Mouse (Mus musculus) intestine, embryonic 15.5 days (tissue): ENCODE data around the gene Asb2. TPM values are rescaled to one million over a fixed set of nuclear protein-coding genes. Genes with fewer than 3 reads are reported as not detected.

Experiments
- ATAC-seq: fragments of 200-750 bp; cut with Nextera tagmentation; 2 replicates; pipeline ENCODE4 v1.8.0; 2017; ENCODE audit warnings: moderate TSS enrichment, moderate library complexity
- H3K27ac ChIP-seq: fragments of 300-500 bp; sonication (generic); 2 replicates; pipeline ENCODE4 v1.5.1; 2015; ENCODE audit warnings: mild to moderate bottlenecking, inconsistent platforms
- H3K27me3 ChIP-seq: fragments of 300-500 bp; sonication (generic); replicated peaks from 2 replicates; pipeline ENCODE4 v1.6.1; 2015; ENCODE audit warnings: inconsistent platforms
- H3K36me3 ChIP-seq: fragments of 300-500 bp; sonication (generic); 2 replicates; pipeline ENCODE4 v1.6.1; 2015; ENCODE audit warnings: inconsistent platforms
- H3K4me1 ChIP-seq: fragments of 300-500 bp; sonication (generic); replicated peaks from 2 replicates; pipeline ENCODE4 v1.6.1; 2015; ENCODE audit warnings: inconsistent platforms
- H3K4me2 ChIP-seq: fragments of 300-500 bp; sonication (generic); replicated peaks from 2 replicates; pipeline ENCODE4 v1.6.1; 2015; ENCODE audit warnings: mild to moderate bottlenecking, inconsistent platforms
- H3K4me3 ChIP-seq: fragments of 300-500 bp; sonication (generic); replicated peaks from 2 replicates; pipeline ENCODE4 v1.5.1; 2015; ENCODE audit warnings: inconsistent platforms
- H3K9ac ChIP-seq: fragments of 300-500 bp; sonication (generic); 2 replicates; pipeline ENCODE4 v1.6.1; 2015; ENCODE audit warnings: inconsistent platforms
- H3K9me3 ChIP-seq: fragments of 300-500 bp; sonication (generic); 2 replicates; pipeline ENCODE4 v1.6.1; 2016; ENCODE audit warnings: inconsistent platforms
- WGBS: fragments of 180-500 bp; shearing (Covaris S2); methylation state at CpG from one replicate; pipeline ENCODE4 v1.1.7; 2015; 5-methylcytosine and 5-hydroxymethylcytosine counted together
- polyA plus RNA-seq: library from polyadenylated mRNA; unstranded; fragments of >200 nt; fragmentation: Nextera tagmentation; extraction: Ambion mirVana; gene quantifications from 2 replicates; pipeline ENCODE4 v1.2.1, GENCODE M21; 2015

Asb2 gene
- polyA plus RNA-seq, 1 experiment from 2014 or later = 16.5 TPM

DNA sequence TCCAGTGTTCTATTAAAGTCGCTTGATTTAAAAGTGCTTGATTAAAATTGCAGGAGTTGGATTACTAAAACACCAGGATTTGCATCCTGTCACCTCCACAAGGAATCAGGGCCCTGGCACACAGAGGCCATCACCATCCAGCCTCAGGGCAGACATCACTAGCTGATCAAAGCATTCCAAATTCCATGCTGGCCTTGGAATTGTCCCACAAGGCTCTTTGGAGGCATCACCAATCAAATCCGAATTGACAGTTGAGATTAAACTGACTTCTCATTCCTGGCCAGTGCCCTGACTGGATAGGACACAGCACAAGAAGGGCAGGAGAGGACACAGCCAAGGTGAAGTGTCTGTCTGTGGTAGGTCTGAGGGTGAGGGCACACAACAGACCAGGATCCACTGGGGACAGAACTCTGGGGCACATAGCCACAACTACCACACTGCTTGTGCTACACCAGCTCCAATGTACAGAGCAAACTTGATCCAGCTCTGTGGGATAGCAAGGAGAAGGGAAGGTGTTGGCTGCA, 45.0 kb downstream of the Asb2 start, which contains the start of gene Fam181a:
Fam181a (plus strand) TSS at position 232 of the 524 bp plus-strand sequence.
- H3K9ac ChIP-seq = no peak within 1 kb of the TSS
- no peak within 1 kb of the TSS for H3K27ac ChIP-seq
- H3K9me3 ChIP-seq = no peaks in the 10 kb centered on the region
- no peak for ATAC-seq
- H3K4me3 ChIP-seq = no peak within 1 kb of the TSS
- 80% methylated on average over 2 of the region's 2 CpGs for WGBS
- no peaks in the 10 kb centered on the region for H3K4me1 ChIP-seq
- H3K36me3 ChIP-seq = no peaks in the 10 kb centered on the region
- no peak within 1 kb of the TSS for H3K4me2 ChIP-seq
- H3K27me3 ChIP-seq = peaks cover 24% of the 10 kb centered on the region

GRCm38 (mm10) chr12:103306720-103307119, 49.1 kb downstream of the Asb2 start:
- H3K9ac ChIP-seq = no peak overlapping the region
- H3K36me3 ChIP-seq = no peaks in the 10 kb centered on the region
- WGBS = 22% methylated on average over 3 of the region's 3 CpGs
- no peaks in the 10 kb centered on the region for H3K4me1 ChIP-seq
- no peaks in the 10 kb centered on the region for H3K27me3 ChIP-seq
- no peak overlapping the region for H3K4me2 ChIP-seq
- ATAC-seq = no peak
- H3K4me3 ChIP-seq = no peak overlapping the region
- no peak overlapping the region for H3K27ac ChIP-seq
- no peaks in the 10 kb centered on the region for H3K9me3 ChIP-seq

DNA sequence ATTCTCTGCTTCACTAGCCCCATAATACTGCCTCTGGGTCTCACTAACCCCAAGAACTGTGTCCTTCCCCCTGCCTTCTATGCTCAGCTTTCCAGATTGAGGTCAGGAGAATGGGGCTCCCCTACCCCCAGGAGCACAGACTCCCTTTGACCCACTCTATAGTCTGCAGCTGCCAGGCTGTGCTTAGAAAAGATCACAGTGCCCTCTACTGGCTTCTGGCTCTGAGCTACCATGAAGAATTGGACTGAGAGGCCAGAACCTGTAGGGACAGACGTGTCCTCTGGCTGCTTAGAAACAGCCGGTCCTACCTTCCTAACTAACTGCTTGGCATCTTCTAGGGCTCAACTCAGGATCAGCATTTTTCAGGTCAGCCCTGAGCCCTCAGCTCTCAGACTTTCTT, 49.6 kb downstream of the Asb2 start:
- Histone ChIP-seq H3K36me3 (no peaks in the 10 kb centered on the region), H3K4me2 (no peak overlapping the region), H3K27me3 (no peaks in the 10 kb centered on the region), H3K27ac (no peak overlapping the region), H3K9ac (no peak overlapping the region), H3K4me3 (no peak overlapping the region), H3K4me1 (no peaks in the 10 kb centered on the region), H3K9me3 (no peaks in the 10 kb centered on the region)
- 49% methylated on average over 2 of the region's 2 CpGs for WGBS
- ATAC-seq = no peak

GRCm38 (mm10) chr12:103302960-103303359, 52.8 kb downstream of the Asb2 start:
- H3K27me3 ChIP-seq = no peaks in the 10 kb centered on the region
- no peaks in the 10 kb centered on the region for H3K9me3 ChIP-seq
- no peak for ATAC-seq
- H3K9ac ChIP-seq = no peak overlapping the region
- H3K4me2 ChIP-seq = no peak overlapping the region
- WGBS = 72% methylated on average over 1 of the region's 1 CpGs
- H3K36me3 ChIP-seq = no peaks in the 10 kb centered on the region
- no peaks in the 10 kb centered on the region for H3K4me1 ChIP-seq
- H3K27ac ChIP-seq = no peak overlapping the region
- H3K4me3 ChIP-seq = no peak overlapping the region

GRCm38 (mm10) chr12:103301645-103302044, 54.2 kb downstream of the Asb2 start:
- no peak overlapping the region for H3K9ac ChIP-seq
- H3K36me3 ChIP-seq = no peaks in the 10 kb centered on the region
- no peaks in the 10 kb centered on the region for H3K4me1 ChIP-seq
- no peaks in the 10 kb centered on the region; the same call in 1 of the 2 replicates for H3K27me3 ChIP-seq
- 51% methylated on average over 2 of the region's 2 CpGs for WGBS
- H3K4me2 ChIP-seq = no peak overlapping the region
- no peak overlapping the region for H3K4me3 ChIP-seq
- no peak overlapping the region for H3K27ac ChIP-seq
- no peaks in the 10 kb centered on the region for H3K9me3 ChIP-seq
- no peak for ATAC-seq

GRCm38 (mm10) chr12:103300493-103300892, 55.3 kb downstream of the Asb2 start:
- Histone ChIP-seq H3K4me2 (no peak overlapping the region), H3K27me3 (no peaks in the 10 kb centered on the region; the same call in 1 of the 2 replicates), H3K9ac (no peak overlapping the region), H3K36me3 (no peaks in the 10 kb centered on the region), H3K4me1 (no peaks in the 10 kb centered on the region), H3K27ac (no peak overlapping the region), H3K9me3 (no peaks in the 10 kb centered on the region), H3K4me3 (no peak overlapping the region)
- ATAC-seq = no peak
- 53% methylated on average over 9 of the region's 9 CpGs for WGBS

DNA sequence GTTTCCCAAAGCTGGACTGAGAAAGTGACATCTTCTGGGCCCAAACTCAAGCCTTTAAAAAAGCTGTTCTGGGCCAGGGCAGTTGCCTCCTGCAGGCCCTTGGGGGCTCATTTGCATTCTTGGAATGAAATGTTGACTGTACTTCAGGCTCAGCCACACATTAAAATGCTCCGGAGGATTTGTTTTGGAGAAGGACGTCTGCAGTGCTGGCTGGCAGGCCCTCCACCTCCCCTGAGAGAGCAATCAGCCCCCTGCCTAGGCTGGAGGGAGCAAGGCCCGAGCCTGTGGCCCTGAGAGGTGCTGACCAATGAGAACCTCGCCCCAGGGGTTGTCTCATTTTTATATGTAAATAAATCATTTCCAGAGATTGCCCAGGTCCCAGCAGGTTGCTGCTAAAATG, 59.5 kb downstream of the Asb2 start:
- no peaks in the 10 kb centered on the region for H3K36me3 ChIP-seq
- H3K27ac ChIP-seq = no peak overlapping the region
- ATAC-seq = no peak
- 19% methylated on average over 4 of the region's 4 CpGs for WGBS
- no peaks in the 10 kb centered on the region; the same call in 1 of the 2 replicates for H3K27me3 ChIP-seq
- no peak overlapping the region for H3K4me2 ChIP-seq
- H3K9me3 ChIP-seq = no peaks in the 10 kb centered on the region
- no peak overlapping the region for H3K4me3 ChIP-seq
- no peak overlapping the region for H3K9ac ChIP-seq
- no peaks in the 10 kb centered on the region for H3K4me1 ChIP-seq

DNA sequence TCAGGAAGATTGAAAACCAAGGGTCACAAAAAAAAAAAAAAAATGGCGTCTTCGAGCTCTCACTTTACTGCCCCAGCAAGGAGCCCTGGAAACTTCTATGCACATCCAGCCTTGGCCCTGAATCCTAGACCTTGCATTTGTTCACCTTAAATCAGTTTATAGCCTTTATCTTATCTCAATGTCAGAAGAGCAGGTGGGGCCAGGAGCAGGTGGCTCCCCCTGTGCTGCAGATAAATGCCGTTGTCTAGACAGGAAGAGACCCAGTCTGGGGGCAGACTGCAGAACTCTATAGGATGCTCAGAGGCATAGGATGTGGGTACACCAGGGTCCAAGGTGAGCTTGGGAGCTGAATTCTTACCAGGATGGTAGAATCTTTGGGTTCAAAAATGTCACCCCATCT, 63.4 kb downstream of the Asb2 start:
- 39% methylated on average over 3 of the region's 3 CpGs for WGBS
- no peak overlapping the region for H3K4me2 ChIP-seq
- H3K27ac ChIP-seq = no peak overlapping the region
- H3K4me1 ChIP-seq = no peaks in the 10 kb centered on the region
- H3K27me3 ChIP-seq = no peaks in the 10 kb centered on the region; the same call in 1 of the 2 replicates
- no peak overlapping the region for H3K9ac ChIP-seq
- peak; percentile 71 for ATAC-seq
- no peaks in the 10 kb centered on the region for H3K9me3 ChIP-seq
- H3K36me3 ChIP-seq = no peaks in the 10 kb centered on the region
- H3K4me3 ChIP-seq = no peak overlapping the region

- H3K27me3 ChIP-seq = no peaks in the 10 kb centered on the region
- H3K4me2 ChIP-seq = no peak overlapping the region
- no peak for ATAC-seq
- WGBS = 67% methylated on average over 4 of the region's 4 CpGs
- no peak overlapping the region for H3K9ac ChIP-seq
- no peaks in the 10 kb centered on the region for H3K9me3 ChIP-seq
- no peak overlapping the region for H3K27ac ChIP-seq
- H3K4me3 ChIP-seq = no peak overlapping the region
- no peaks in the 10 kb centered on the region for H3K36me3 ChIP-seq
- peaks cover 3% of the 10 kb centered on the region; the same call in 1 of the 2 replicates for H3K4me1 ChIP-seq
These were observed 68.5 kb downstream of the Asb2 start for GRCm38 (mm10) chr12:103287276-103287675.

DNA sequence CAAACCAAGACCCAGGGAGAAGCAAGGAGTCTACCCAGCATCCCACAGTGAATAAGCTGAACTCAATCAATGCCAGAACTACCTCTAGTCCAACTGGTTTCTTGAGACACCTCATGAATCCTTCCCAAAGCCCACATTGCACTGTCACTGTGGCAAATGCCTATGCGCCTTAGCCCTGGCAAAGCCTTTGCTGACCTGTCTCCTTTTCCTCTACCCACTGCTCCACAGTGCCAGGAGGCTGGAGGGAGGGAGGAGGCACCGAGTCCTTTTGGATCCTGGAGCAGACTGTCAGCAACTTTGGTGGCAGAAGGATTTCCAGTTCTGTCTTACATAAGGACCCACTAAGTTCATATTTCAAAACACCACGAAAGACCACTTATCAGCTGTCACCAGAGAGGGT, 72.4 kb downstream of the Asb2 start:
- Histone ChIP-seq H3K4me2 (no peak overlapping the region), H3K36me3 (no peaks in the 10 kb centered on the region), H3K9ac (no peak overlapping the region), H3K27ac (no peak overlapping the region), H3K4me1 (peaks cover 7% of the 10 kb centered on the region; the same call in 1 of the 2 replicates), H3K9me3 (no peaks in the 10 kb centered on the region), H3K27me3 (no peaks in the 10 kb centered on the region), H3K4me3 (no peak overlapping the region)
- no peak for ATAC-seq
- 82% methylated on average over 3 of the region's 3 CpGs for WGBS

DNA sequence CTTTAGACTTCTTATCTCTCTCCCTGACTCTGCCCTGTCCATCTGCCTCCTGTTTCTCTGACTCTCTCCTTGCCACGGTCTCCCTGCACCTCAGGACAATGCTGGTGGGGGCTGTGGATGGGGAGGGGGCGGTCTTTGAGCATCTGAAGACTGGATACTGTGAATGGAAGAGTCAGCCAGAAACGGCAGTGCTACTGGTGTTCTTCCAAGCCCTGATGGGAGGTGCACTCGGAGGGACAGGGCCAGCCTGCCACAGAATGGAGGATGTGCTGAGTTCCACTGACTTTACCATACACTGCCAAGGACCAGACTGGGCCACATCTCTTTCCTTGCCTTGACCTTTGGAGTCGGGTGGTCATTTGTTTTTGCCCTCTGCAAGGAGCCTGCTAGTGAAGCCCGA, 72.9 kb downstream of the Asb2 start:
- peaks cover 7% of the 10 kb centered on the region; the same call in 1 of the 2 replicates for H3K4me1 ChIP-seq
- 67% methylated on average over 6 of the region's 6 CpGs for WGBS
- no peaks in the 10 kb centered on the region for H3K36me3 ChIP-seq
- H3K9ac ChIP-seq = no peak overlapping the region
- no peaks in the 10 kb centered on the region for H3K27me3 ChIP-seq
- no peak overlapping the region for H3K4me2 ChIP-seq
- H3K9me3 ChIP-seq = no peaks in the 10 kb centered on the region
- no peak overlapping the region for H3K27ac ChIP-seq
- H3K4me3 ChIP-seq = no peak overlapping the region
- no peak for ATAC-seq

DNA sequence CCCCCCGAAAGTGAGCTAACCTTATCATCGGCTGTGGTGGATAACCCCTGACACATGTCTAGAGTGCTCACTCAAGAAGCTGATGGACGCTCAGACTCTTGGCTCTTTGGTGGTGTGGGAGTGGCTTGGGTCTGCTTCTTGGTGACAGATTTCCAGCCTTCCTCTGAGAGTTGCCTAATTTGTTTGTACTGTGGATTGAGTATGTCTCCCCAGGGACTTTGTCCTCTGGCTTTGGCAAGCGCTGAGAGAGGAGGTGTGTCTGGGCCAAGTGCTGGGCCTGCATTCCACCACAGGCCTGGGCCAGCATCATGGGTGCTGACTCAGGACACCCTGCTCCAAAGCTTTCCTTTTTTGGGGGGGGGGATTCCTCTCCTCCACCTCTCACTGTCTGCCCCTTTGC, 73.9 kb downstream of the Asb2 start:
- H3K4me2 ChIP-seq = no peak overlapping the region
- H3K27me3 ChIP-seq = no peaks in the 10 kb centered on the region
- WGBS = 46% methylated on average over 4 of the region's 4 CpGs
- H3K4me3 ChIP-seq = no peak overlapping the region
- H3K36me3 ChIP-seq = no peaks in the 10 kb centered on the region
- H3K9me3 ChIP-seq = no peaks in the 10 kb centered on the region
- no peak overlapping the region for H3K9ac ChIP-seq
- no peak overlapping the region for H3K27ac ChIP-seq
- peak; percentile 95 for ATAC-seq
- peaks cover 7% of the 10 kb centered on the region; the same call in 1 of the 2 replicates for H3K4me1 ChIP-seq

DNA sequence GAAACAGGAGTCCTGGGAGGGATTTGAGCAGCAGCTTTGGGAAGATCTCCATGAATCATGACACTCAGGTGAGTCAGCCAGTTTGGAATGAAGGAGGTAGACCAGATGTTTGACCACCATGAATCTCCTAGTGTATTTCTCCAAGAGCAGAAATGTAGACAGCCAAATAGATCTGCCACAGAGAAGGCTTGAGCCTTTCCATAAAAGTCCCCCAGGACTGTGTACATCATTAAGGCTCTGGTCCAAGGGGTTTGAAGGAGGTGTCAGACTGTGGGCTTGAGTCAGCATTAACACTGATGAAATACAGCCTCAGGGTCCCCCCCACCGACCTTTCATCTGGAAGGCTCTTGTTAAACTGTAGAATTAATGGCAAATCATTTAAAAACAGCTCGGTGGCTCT, 74.3 kb downstream of the Asb2 start:
- H3K9ac ChIP-seq = no peak overlapping the region

More for the DNA sequence above, 74.3 kb downstream of the Asb2 start:
- Histone ChIP-seq H3K36me3 (no peaks in the 10 kb centered on the region), H3K27me3 (no peaks in the 10 kb centered on the region), H3K4me3 (no peak overlapping the region), H3K27ac (no peak overlapping the region), H3K4me2 (no peak overlapping the region), H3K4me1 (peaks cover 7% of the 10 kb centered on the region; the same call in 1 of the 2 replicates), H3K9me3 (no peaks in the 10 kb centered on the region)
- WGBS = 30% methylated on average over 2 of the region's 2 CpGs
- peak; percentile 46 for ATAC-seq
